Mouse (Mus musculus) thymus, adult 2 months (tissue): ENCODE results near the gene Anks3.

ENCODE experiments used
- CTCF ChIP-seq: fragments of 200-500 bp; IDR thresholded peaks from 2 replicates; pipeline ENCODE4 v1.5.1; 2012; ENCODE audit warnings: mild to moderate bottlenecking, control low read depth, low read length, moderate library complexity, borderline replicate concordance; ENCODE audit not compliant: control insufficient read depth, poor library complexity, insufficient read depth; ENCODE audit errors: extremely low read depth
- POLR2A ChIP-seq: fragments of 200-500 bp; IDR thresholded peaks from 2 replicates; pipeline ENCODE4 v1.6.1; 2012; ENCODE audit warnings: mild to moderate bottlenecking, low read length, control low read depth, moderate library complexity; ENCODE audit not compliant: control insufficient read depth, poor library complexity, insufficient read depth; ENCODE audit errors: extremely low read depth

GRCm38 (mm10) chr16:4960260-4960659, 3.7 kb downstream of the Anks3 start:
- TF ChIP-seq CTCF (no peak), POLR2A (no peak)
